Mouse (Mus musculus): ENCODE data around the gene Plch2.
A peak's percentile ranks its signal among the peaks of the same experiment; 100 is the strongest.

Plch2 gene

DNA sequence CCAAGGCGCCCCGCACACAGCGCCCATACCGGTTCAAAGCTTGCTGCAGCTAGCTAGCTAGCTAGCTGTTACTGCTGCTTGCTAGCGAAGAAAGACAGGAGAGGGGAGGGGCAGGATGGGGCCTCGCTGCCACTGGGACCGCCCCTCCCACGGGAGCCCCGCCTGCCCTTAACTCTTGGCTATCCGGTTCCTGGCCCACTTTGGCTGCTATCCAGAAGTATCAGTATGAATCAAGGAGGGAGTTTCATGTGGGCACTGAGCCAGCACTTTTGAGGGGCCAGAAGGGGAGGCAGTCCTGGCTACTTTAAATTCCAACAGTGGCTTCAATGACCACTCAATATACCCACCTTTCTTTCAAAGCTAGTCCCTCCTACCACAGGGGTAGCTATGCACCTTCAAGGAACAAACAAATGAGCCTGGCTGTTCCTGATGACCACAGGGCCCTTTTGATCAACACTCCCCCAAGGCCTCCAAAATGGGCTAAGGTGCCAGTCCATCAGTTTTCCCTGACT lies 37.2 kb downstream of the Plch2 start:
- DNase-seq = peak; percentile 33

DNA sequence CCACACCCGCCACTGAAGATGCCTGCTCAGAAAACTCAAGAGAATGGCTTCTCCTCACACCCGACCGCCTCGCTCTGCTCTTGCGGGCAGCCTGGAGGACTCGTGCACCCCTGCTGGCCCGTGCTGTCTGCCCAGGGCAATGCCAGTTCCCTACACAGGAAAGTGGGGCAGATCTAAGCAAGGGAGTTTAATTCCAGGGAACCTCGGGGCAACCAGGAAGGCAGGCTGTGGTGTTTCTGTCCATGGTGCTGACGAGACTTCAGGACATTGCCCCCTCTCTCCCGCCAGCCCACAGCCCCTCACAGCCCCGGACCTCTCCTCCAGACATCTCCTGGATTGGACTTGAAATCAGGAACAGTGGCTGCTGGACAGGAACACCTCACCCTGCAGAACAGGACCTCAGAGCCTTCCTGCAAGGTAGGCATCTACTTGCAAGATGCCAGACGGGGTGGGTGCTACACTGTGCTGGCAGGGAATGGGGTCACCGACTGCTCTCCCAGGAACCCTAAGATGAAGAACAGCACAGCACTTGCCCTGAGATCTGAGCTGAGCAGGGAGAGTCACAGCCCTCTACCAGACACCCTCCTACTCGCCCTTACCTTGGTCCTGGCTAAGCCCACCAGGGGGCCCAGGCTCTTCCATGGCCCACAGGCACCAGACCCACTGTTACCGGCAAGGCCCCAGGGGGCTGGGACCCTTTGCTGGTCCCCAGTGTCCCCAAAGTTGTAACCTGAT lies 37.8 kb downstream of the Plch2 start:
- peak; percentile 15 for DNase-seq

GRCm38 (mm10) chr4:155018066-155018465 lies 38.5 kb downstream of the Plch2 start:
- no peak for DNase-seq

GRCm38 (mm10) chr4:155017253-155017878 lies 39.2 kb downstream of the Plch2 start:
- no peak for DNase-seq

DNA sequence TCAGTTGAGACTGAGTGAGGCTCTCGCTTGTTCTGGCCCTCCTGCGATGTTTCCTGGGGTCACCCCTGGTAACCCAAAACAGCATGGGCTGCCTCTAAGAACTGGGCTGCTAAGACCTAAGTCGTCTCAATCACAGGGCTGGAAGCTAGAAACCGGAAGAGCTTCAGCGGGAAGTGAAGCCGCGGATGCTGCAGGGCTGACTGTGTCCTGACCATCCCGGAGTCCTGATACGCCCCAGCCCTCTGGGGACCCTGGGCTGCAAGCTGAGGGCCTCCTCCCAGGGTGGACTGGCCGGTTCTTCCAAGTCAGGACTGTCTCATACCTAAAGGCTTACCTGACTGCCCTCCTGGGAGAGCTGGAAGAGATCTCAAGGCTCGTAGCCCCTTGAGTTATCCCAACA lies 39.8 kb downstream of the Plch2 start:
- no peak for DNase-seq

DNA sequence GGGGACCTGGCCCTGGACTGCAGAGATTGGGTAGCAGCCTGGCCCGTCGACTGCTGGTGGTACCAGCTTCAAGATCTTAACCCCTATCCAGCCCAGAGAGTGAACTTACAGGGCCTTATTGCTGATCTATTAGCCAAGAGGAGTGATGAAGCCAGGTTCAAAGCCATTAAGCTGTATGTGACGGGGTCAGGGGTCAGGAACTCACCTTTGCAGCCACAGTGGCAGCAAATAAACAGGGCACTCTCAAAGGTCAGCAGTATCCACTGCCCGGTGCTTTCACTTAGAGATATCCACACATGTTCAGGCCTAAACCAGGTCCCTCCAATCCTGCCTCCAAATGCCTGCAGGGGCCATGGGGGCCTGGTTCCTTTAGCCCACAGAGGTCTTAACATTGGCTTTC lies 41.0 kb downstream of the Plch2 start:
- no peak for DNase-seq

DNA sequence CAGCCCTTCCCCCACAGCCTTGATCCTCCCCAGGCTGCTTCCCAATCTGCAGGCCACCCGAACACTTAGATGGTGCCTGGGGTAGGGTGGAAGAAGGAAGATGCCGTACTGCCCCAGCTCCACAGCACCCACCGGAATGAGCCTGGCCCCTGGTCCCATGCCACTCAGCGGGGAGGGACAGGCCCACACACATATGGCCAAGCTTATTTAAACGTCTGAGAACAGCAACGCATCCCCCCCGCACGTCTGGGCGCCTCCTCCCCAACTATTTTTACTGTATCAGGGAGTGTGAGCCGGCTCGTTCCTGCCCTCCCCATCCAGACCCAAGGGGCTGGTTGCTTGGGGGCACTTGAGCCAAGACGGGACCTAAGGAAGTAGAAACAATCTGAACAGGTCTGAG lies 41.8 kb downstream of the Plch2 start:
- DNase-seq = no peak

DNA sequence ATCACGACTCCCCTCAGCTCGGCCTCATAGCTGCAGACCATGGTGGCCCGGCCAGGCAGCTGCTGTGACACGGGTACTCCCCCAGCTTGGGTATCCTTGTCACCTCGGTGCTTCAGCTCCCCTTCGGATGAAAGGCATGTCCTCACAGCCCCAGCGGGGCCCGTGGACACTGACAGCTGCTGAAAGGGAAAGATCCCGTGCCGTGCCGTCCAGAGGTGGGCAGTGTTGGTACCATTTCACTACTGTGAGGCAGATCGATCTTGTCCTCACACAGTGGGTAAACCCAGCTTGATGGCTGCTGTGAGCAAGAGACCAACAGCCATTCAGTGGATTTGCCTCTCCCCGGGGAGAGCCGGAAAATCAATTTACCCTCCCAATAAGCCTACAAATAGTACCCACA lies 42.3 kb downstream of the Plch2 start:
- DNase-seq = no peak

DNA sequence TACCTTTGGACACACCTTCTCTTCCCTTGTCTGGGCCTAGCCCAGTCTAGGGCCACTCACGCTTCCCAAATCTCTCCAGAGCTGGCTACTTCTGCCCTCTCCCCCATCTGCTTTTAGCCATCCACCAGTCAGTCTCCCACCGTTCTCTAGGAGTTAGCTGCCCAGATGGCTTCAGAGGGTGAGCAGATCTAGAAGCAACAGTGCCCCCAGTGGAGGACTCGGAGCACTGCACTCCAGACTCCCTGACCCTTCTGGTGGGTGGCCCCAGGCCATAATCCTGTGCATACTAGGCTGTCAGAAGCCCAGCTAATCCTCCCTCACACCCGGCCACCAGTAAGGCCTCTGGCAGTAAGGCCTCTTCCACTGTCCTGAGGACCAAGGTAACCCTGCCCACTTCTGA lies 43.8 kb downstream of the Plch2 start:
- DNase-seq = peak; percentile 68

GRCm38 (mm10) chr4:155012115-155012514 lies 44.5 kb downstream of the Plch2 start:
- DNase-seq = no peak

DNA sequence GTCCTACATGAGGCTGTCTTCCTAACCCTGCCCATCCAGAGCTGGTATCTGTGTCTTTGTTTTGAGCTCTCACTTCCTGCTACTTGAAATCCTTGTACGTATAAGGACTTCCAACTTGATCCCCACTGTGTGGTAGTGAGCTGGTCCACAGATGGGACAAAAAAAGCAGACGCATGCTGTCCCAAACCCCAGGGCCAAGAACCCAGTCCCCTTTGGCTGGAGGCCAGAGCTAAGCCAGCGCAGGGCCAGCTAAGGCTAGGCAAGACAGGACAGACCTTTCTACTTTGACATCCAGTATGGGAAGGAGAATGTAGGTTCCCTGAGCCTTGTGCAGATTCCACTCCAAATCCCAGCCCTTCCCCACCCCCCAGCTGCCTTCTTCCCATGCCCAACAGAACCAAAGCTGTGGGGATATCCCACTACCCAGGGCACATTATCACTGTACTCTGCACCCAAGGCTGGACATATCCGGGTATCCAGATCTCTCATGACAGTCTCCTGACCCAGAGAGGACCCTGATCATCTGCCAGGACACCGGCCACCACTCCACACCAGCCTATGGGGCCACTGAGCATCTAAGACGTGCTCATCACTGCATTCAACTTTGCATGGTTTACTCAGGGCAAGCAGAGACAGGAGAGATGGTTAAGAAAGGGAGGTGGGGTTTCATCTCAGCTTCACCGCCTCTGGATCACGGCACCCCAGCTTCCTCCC lies 45.1 kb downstream of the Plch2 start:
- no peak for DNase-seq

GRCm38 (mm10) chr4:155010870-155011269 lies 45.7 kb downstream of the Plch2 start:
- DNase-seq = no peak

DNA sequence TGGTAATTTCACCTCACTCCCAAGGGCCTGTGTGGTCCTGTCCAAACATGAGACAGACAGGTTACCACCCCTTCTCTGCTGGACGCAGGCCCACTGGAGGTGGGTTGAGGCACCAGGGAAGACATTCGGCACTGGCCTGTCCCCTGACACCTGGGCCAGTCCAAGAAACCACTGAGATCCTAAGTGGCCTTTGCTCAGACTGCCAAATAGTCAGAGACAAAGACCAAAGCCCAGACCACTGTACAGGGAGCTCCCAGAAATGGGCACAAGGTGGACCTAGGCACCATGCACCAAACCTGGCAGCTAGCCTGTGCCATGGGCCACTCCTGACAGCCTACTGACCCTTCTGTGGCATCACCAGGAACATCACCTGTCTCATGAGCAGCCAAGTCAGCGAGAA lies 47.4 kb downstream of the Plch2 start:
- DNase-seq = no peak

DNA sequence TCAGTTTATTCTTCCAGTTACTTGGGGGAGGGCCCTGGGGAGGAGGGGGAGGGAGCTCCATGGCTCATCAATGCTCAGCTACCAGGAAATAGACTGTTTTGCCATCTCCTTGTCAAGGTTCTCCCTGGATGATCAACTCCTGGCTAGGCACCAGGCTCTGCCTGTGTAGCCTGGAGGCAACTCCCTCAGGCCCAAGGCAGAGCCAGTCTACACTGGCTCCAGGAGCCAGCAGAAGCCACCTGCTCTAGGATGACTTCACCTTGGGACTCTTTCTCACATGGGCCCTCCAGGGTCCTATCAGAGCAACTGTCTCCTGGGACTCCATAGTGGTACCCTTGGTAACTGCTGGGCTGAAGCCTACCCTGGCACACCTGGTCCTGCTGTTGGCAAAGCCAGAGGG lies 48.5 kb downstream of the Plch2 start:
- DNase-seq = no peak

DNA sequence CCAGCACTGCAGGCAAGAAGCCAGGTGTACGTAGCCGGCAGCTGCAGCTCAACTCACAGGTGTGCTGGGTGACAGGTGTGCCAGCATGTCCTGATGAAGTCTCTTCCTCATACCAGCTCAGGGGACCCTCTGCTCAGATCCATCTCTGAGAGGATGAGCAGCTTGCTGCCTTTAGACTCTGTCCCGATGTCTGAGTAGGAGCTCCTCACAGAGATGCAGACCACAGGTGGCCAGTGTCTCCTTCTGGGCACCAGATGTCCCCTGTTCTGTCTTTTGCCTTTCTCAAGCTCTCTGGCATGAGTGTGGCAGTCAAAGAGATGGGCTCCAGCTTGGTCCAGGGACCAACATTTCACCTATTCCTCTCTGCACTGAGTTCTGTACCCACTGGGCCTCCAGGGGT lies 48.9 kb downstream of the Plch2 start:
- no peak for DNase-seq

- DNase-seq = no peak
Observed at GRCm38 (mm10) chr4:155006296-155006695, 50.3 kb downstream of the Plch2 start.

DNA sequence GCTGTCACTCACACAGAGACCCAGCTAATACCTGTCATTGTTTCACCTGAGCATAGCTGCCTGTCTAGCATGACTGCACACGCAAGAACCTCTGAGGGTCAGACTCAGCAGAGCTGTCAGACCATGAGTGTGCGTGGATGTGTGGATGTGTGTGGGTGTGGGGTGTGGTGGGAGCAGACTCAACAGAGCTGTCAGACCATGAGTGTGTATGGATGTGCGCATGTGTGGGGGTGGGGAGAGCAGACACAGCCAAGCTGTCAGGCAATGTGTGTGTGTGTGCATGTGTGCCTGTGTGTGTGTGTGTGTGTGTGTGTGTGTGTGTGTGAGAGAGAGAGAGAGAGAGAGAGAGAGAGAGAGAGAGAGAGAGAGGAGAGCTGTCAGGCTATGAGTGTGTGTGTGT lies 51.3 kb downstream of the Plch2 start:
- DNase-seq = no peak

DNA sequence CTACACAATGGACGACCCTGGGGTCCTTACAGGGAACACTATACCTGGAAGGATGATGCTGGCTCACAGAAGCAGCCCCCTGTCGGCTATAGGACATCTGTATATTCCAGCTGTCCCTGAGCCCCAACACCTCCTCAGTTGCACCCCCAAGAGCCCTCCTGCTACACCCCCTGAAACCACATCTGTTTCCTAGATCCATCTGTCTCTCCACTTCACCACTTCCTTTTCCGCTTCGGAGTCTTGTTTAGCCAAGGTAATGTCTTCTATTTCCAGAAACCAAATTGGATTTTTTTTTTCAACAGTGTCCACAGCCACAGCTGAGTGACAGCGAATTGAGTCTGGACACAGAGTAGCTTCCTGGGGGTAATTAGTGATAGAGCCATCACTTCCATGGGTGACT lies 57.2 kb downstream of the Plch2 start:
- DNase-seq = no peak

- no peak for DNase-seq
Observed at GRCm38 (mm10) chr4:154996572-154997154, 59.9 kb downstream of the Plch2 start.

DNA sequence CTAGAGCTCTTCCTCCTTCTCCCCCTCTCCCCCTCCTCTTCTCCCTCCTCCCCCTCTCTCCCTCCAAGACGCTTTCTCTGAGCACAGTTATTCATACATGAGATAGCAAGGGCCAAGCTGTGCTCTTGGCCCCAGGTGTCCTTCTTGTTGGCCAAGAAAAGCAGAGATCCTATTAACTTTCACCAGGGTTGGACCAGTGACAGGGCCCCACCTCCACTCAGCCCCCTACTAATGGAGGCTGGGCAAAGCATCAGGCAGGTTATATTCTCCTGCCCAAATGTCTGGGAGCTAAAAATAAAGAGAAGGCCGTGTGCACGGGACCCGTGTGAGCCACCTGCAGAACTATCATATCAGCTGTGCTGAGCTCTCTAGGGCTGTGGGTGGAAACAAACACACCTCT lies 61.7 kb downstream of the Plch2 start:
- no peak for DNase-seq

- no peak for DNase-seq
Observed at GRCm38 (mm10) chr4:154986750-154987149, 69.8 kb downstream of the Plch2 start.

DNA sequence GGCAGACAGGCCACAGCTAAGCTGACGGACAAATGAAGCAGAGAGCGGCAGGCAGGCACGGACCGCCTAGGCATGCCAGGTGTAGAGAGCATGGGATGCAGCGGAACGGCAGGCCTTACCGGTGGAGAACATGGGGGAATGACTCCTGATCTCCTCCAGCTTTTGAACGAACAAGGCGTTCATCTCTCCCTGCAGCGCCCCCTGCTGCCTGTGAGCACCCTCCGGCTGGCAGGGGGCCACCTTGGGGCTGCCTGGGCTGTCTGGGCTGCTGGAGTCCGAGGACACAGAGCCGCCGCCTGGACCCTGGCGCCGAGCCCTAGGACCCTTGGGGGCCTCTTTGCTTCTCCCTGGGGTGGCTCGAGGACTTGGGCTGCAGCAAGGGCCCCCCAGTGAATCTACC lies 70.5 kb downstream of the Plch2 start:
- peak; percentile 79 for DNase-seq

GRCm38 (mm10) chr4:154985151-154985777 lies 71.3 kb downstream of the Plch2 start:
- DNase-seq = no peak

All from thymus, postnatal 14 days (tissue).